Mouse (Mus musculus): ENCODE results near the gene Nhlrc1. TPM values are rescaled to one million over a fixed set of nuclear protein-coding genes. Genes with fewer than 3 reads are reported as not detected.

The Nhlrc1 gene
- polyA plus RNA-seq, 2 experiments = 3.1 to 4.5 TPM

DNA sequence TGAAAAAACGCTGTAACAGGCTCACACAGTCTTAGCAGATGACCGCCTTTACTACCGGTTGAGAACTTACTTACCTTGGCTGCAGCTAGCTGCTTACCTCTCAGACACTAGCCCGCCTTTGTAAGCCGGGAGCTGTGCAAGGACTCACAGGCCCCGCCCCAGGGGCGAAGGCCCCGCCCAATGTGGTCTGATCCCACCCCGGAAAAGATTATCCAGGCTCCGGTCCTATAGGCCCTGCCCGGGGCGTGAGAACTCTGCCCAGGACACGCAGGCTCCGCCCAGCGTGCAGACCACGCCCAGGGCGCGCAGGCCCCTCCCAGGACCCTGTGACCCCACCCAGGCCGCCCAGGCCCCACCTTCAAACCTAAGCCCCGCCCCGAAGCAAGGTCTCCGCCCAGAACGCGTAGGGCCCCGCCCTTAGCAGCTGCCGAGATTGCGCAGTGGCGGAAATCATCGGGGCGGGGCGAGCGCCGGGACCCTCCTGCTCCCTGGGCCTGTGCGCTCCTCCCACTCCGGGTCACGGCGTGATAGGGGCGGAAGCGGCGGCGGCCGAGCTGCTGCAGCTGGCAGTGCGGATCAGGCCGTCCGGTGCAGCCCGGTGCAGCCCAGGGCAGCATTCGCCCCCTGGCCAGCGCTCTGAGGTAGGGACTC, 28.5 kb upstream of the Nhlrc1 start, which contains the start of gene Kdm1b:
Kdm1b (plus strand) TSS at position 470 of the 651 bp plus-strand sequence.
- DNase-seq (ENCODE audit: low spot score) (peak; percentile 96), ATAC-seq (ENCODE audit: low FRiP score, low read depth) (peak; percentile 96)
- Histone ChIP-seq H3K9me3 (ENCODE audit: control insufficient read depth, low read length) (no peaks in the 10 kb centered on the region), H3K4me1 (ENCODE audit: control insufficient read depth, insufficient read depth, low read length) (peaks cover 10% of the 10 kb centered on the region; the same call in 1 of the 2 replicates), H3K27ac (replicated peaks; ENCODE audit: low read depth, low read length) (peak within 1 kb of the TSS; percentile 48; the same call in 1 of the 2 replicates), H3K4me2 (replicated peaks; ENCODE audit: low read depth, low read length, severe bottlenecking) (peak within 1 kb of the TSS; percentile 97), H3K9ac (ENCODE audit: low read depth, low read length, severe bottlenecking) (peak within 1 kb of the TSS; percentile 65), H3K36me3 (ENCODE audit: control insufficient read depth, insufficient read depth, low read length) (no peaks in the 10 kb centered on the region), H3K4me3 (replicated peaks; ENCODE audit: low read length) (peak within 1 kb of the TSS; percentile 63), H3K27me3 (ENCODE audit: control insufficient read depth, insufficient read depth, low read length) (no peaks in the 10 kb centered on the region)
- under 1% methylated on average over 39 of the region's 48 CpGs for WGBS
- peak; percentile 71; the same call in 1 of the 2 replicates for TF ChIP-seq POLR2A (IDR thresholded peaks at IDR 0.05; ENCODE audit: borderline replicate concordance, extremely low read depth, insufficient read depth, insufficient read length)

DNA sequence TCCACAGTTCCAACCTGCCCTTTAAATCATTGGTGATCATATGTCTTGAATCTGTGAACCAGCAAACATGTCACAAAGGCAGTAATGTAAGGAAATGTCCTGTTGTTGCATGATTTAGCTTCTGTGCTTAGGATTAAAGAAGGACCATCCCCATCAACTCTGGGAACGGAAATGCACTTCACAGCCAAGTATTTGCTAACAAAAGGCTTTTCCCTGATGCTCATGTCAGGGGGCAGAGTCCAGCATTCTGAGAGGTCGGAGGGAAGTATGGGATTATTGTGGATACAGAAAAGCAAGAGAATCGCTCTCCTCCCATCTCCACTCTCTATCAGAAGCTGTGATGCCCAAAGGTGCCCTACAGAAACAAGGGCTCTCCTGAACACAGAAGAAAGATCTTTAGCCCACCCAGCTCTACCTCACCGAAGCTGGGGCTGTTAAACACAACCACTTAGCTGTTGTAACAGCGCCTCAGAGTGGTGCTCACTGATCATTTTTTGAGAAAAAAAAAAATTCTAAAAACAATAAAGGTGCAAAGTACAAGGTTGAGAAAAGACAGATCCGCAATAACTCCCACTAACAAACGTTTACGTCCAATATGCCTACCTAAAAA, 27.5 kb upstream of the Nhlrc1 start:
- TF ChIP-seq POLR2A (IDR thresholded peaks at IDR 0.05; ENCODE audit: borderline replicate concordance, extremely low read depth, insufficient read depth, insufficient read length) = no peak
- H3K36me3 ChIP-seq (ENCODE audit: control insufficient read depth, insufficient read depth, low read length) = 0 out of 2 replicates have a peak, but pooled peaks cover 3% of the 10 kb centered on the region
- peak overlapping the region; percentile 63; the same call in 1 of the 2 replicates for H3K4me3 ChIP-seq (replicated peaks; ENCODE audit: low read length)
- H3K27ac ChIP-seq (replicated peaks; ENCODE audit: low read depth, low read length) = peak overlapping the region; percentile 46; the same call in 1 of the 2 replicates
- peaks cover 10% of the 10 kb centered on the region; the same call in 1 of the 2 replicates for H3K4me1 ChIP-seq (ENCODE audit: control insufficient read depth, insufficient read depth, low read length)
- WGBS = 52% methylated on average over 8 of the region's 8 CpGs
- H3K9ac ChIP-seq (ENCODE audit: low read depth, low read length, severe bottlenecking) = no peak overlapping the region
- ATAC-seq (ENCODE audit: low FRiP score, low read depth) = no peak
- DNase-seq (ENCODE audit: low spot score) = no peak
- peak overlapping the region; percentile 97 for H3K4me2 ChIP-seq (replicated peaks; ENCODE audit: low read depth, low read length, severe bottlenecking)
- no peaks in the 10 kb centered on the region for H3K9me3 ChIP-seq (ENCODE audit: control insufficient read depth, low read length)
- no peaks in the 10 kb centered on the region for H3K27me3 ChIP-seq (ENCODE audit: control insufficient read depth, insufficient read depth, low read length)

DNA sequence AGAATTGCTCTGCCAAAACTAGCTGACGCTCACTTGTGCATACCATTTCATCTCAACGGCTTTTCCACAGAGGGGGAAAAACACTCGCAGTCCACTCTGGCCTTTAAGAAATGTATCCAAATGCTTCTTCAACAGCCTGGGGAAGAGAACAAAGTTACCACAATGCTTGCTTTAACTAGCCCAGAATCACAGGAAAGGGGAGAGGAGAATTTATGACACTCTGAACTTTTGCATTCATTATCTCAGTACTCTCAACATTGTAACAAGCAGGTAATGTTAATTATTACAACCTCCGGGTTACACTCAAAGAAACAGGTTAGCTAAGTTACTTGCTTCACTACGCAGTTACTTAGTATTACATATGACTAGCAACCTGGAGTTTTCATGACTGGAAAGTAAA, 25.4 kb upstream of the Nhlrc1 start:
- WGBS = 88% methylated on average over 5 of the region's 5 CpGs
- 0 out of 2 replicates have a peak, but pooled peaks cover 3% of the 10 kb centered on the region for H3K36me3 ChIP-seq (ENCODE audit: control insufficient read depth, insufficient read depth, low read length)
- H3K9me3 ChIP-seq (ENCODE audit: control insufficient read depth, low read length) = no peaks in the 10 kb centered on the region
- H3K4me2 ChIP-seq (replicated peaks; ENCODE audit: low read depth, low read length, severe bottlenecking) = no peak overlapping the region
- H3K27ac ChIP-seq (replicated peaks; ENCODE audit: low read depth, low read length) = no peak overlapping the region
- TF ChIP-seq POLR2A (IDR thresholded peaks at IDR 0.05; ENCODE audit: borderline replicate concordance, extremely low read depth, insufficient read depth, insufficient read length) = no peak
- H3K4me1 ChIP-seq (ENCODE audit: control insufficient read depth, insufficient read depth, low read length) = peaks cover 7% of the 10 kb centered on the region; the same call in 1 of the 2 replicates
- DNase-seq (ENCODE audit: low spot score) = no peak
- H3K9ac ChIP-seq (ENCODE audit: low read depth, low read length, severe bottlenecking) = no peak overlapping the region
- H3K4me3 ChIP-seq (replicated peaks; ENCODE audit: low read length) = no peak overlapping the region
- no peak for ATAC-seq (ENCODE audit: low FRiP score, low read depth)
- no peaks in the 10 kb centered on the region for H3K27me3 ChIP-seq (ENCODE audit: control insufficient read depth, insufficient read depth, low read length)

DNA sequence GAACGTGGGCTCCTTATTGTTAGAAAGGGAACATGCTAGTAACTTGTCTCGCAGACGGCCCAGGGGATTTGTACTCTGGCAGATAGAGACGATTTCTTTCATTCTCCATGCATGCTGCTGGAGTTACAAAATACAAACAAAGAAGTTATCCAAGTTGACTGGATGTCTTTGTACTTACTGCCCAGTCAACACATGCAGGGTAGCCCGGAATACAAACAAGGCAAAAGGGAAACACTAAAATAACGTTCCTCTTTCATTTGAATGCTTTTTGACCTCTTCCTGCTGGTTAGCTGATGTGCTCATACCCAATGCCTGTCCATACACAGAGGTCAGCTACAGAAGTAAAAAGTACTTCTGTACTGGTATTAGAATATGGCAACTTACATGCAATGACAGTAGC, 23.3 kb upstream of the Nhlrc1 start:
- no peak overlapping the region for H3K4me2 ChIP-seq (replicated peaks; ENCODE audit: low read depth, low read length, severe bottlenecking)
- no peaks in the 10 kb centered on the region for H3K4me1 ChIP-seq (ENCODE audit: control insufficient read depth, insufficient read depth, low read length)
- H3K9ac ChIP-seq (ENCODE audit: low read depth, low read length, severe bottlenecking) = no peak overlapping the region
- WGBS = 88% methylated on average over 6 of the region's 6 CpGs
- 0 out of 2 replicates have a peak, but pooled peaks cover 3% of the 10 kb centered on the region for H3K36me3 ChIP-seq (ENCODE audit: control insufficient read depth, insufficient read depth, low read length)
- DNase-seq (ENCODE audit: low spot score) = no peak
- no peak overlapping the region for H3K27ac ChIP-seq (replicated peaks; ENCODE audit: low read depth, low read length)
- TF ChIP-seq POLR2A (IDR thresholded peaks at IDR 0.05; ENCODE audit: borderline replicate concordance, extremely low read depth, insufficient read depth, insufficient read length) = no peak
- no peaks in the 10 kb centered on the region for H3K9me3 ChIP-seq (ENCODE audit: control insufficient read depth, low read length)
- ATAC-seq (ENCODE audit: low FRiP score, low read depth) = no peak
- no peak overlapping the region for H3K4me3 ChIP-seq (replicated peaks; ENCODE audit: low read length)
- H3K27me3 ChIP-seq (ENCODE audit: control insufficient read depth, insufficient read depth, low read length) = no peaks in the 10 kb centered on the region

DNA sequence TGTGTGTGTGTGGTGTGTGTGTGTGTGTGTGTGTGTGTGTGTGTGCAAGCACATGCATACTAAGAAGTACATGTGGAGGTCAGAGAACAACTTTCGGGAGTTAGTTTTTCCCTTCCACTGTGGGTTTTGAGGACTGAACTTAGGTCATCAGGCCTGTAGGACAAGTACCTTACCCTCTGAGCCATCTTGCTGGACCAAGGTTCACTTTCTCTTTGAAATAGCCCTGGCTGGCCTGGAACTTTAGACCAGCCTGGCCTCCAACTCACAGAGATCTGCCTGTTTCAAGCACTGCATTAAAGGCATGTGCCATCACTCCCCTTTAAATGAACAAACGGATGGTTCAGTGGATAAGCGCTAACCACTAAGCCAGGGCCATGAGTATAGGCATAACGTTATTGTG, 19.0 kb upstream of the Nhlrc1 start:
- H3K36me3 ChIP-seq (ENCODE audit: control insufficient read depth, insufficient read depth, low read length) = 0 out of 2 replicates have a peak, but pooled peaks cover 3% of the 10 kb centered on the region
- H3K4me3 ChIP-seq (replicated peaks; ENCODE audit: low read length) = no peak overlapping the region
- no peak overlapping the region for H3K9ac ChIP-seq (ENCODE audit: low read depth, low read length, severe bottlenecking)
- no peak overlapping the region for H3K27ac ChIP-seq (replicated peaks; ENCODE audit: low read depth, low read length)
- H3K4me1 ChIP-seq (ENCODE audit: control insufficient read depth, insufficient read depth, low read length) = no peaks in the 10 kb centered on the region
- H3K9me3 ChIP-seq (ENCODE audit: control insufficient read depth, low read length) = no peaks in the 10 kb centered on the region
- ATAC-seq (ENCODE audit: low FRiP score, low read depth) (no peak), DNase-seq (ENCODE audit: low spot score) (no peak)
- no peak for TF ChIP-seq POLR2A (IDR thresholded peaks at IDR 0.05; ENCODE audit: borderline replicate concordance, extremely low read depth, insufficient read depth, insufficient read length)
- H3K4me2 ChIP-seq (replicated peaks; ENCODE audit: low read depth, low read length, severe bottlenecking) = no peak overlapping the region
- H3K27me3 ChIP-seq (ENCODE audit: control insufficient read depth, insufficient read depth, low read length) = no peaks in the 10 kb centered on the region
- 89% methylated on average over 4 of the region's 4 CpGs for WGBS

All from limb, embryonic 14.5 days (tissue).